Mouse (Mus musculus): ENCODE measurements around the gene Bivm. TPM values are rescaled to one million over a fixed set of nuclear protein-coding genes. Genes with fewer than 3 reads are reported as not detected.
A peak's percentile ranks its signal among the peaks of the same experiment; 100 is the strongest.

The Bivm gene
- polyA plus RNA-seq, 1 experiment from 2014 or later = 29.2 TPM

DNA sequence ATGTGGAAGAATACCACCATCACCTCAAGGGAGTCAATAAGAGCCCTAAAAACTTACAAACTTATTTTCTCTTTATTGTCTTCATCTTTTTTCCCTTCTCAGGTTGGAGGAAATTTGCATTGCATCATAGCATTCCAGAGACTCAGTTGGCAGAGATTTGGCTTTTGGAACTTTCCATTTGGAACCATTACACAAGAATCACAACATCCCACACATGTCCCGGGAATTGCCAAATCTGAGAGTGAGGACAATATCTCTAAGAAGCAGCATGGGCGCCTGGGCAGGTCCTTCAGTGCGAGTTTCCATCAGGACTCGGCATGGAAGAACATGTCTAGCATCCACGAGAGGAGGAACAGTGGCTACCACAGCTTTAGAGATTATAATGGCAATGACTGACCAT lies 24.0 kb downstream of the Bivm start:
- Histone ChIP-seq H3K4me3 (replicated peaks) (no peak overlapping the region), H3K36me3 (replicated peaks) (peaks cover 38% of the 10 kb centered on the region), H3K9ac (no peak overlapping the region), H3K4me2 (no peak overlapping the region), H3K27ac (no peak overlapping the region), H3K27me3 (no peaks in the 10 kb centered on the region), H3K4me1 (no peaks in the 10 kb centered on the region; the same call in 1 of the 2 replicates), H3K9me3 (no peaks in the 10 kb centered on the region)
- no peak for ATAC-seq (ENCODE audit: low FRiP score)
- 89% methylated on average over 5 of the region's 5 CpGs for WGBS

DNA sequence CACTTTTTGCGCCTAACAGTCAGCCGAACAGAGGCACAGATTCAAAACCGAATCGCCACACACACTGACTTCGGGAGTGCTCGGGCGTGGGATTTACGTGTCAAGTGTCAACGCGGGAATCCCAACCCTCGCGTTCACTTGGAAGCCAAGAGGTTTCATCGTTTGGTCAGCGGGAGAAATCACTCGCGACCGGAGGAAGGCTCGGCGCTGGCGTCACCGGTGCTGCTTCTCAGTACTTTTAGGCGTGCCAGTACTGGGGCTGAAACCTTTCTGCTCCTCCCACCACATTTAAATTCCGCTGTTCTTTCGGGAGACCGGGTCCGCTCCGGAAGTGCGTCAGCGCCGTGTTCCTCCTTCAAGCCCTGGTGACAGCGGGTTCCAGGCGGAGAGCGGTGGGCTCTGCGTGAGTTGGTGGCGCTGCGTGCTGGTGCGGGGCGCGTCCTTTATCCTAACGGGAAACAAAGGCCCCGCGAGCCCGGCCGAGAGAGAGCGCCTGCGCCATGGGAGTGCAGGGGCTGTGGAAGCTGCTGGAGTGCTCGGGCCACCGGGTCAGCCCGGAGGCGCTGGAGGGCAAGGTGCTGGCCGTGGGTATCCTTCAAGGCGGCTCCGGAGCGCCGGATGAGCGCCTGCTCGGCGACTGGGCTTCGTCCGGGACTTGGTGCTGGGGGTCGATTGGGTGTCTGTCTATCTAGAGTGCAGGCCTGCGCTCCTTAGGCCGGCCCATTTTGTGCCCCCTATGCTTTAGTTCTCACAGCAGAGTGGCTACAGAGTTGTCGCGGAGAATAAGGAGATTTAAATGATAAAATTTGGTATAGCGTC lies 29.0 kb downstream of the Bivm start, which contains the start of gene Ercc5:
Ercc5 (plus strand) TSS at position 182 of the 819 bp plus-strand sequence.
- WGBS = under 1% methylated on average over 66 of the region's 66 CpGs

DNA sequence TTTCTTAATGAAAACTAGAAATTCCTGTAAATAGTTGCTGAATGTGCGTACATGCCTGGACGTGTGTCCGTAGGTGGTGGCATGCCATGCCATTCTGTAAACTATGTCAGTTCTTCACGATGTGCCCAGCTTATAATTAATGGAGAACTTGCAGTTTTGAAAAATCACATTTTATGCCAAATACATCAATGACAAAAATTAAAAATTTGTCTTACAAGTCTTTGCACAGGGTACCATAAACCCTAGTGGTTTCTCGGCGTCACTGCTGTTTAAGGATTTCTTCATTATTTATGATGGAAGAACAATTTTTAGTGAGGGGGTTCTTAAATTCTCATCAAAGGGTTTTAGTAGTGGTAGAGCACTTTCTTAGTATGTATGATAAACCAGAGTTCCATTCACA lies 29.9 kb downstream of the Bivm start:
- Histone ChIP-seq H3K9me3 (no peaks in the 10 kb centered on the region), H3K36me3 (replicated peaks) (peaks cover 5% of the 10 kb centered on the region; the same call in 1 of the 2 replicates), H3K27me3 (no peaks in the 10 kb centered on the region), H3K9ac (peak overlapping the region; percentile 71), H3K4me1 (no peaks in the 10 kb centered on the region; the same call in 1 of the 2 replicates), H3K4me3 (replicated peaks) (peak overlapping the region; percentile 59), H3K27ac (no peak overlapping the region), H3K4me2 (peak overlapping the region; percentile 62)
- WGBS = 39% methylated on average over 6 of the region's 6 CpGs
- ATAC-seq (ENCODE audit: low FRiP score) = no peak

More for the DNA sequence above, 29.0 kb downstream of the Bivm start, which contains the start of gene Ercc5:
- peak within 1 kb of the TSS; percentile 97 for H3K27ac ChIP-seq
- no peaks in the 10 kb centered on the region for H3K9me3 ChIP-seq
- ATAC-seq (ENCODE audit: low FRiP score) = peak; percentile 96
- H3K9ac ChIP-seq = peak within 1 kb of the TSS; percentile 71
- H3K36me3 ChIP-seq (replicated peaks) = peaks cover 13% of the 10 kb centered on the region
- H3K27me3 ChIP-seq = no peaks in the 10 kb centered on the region
- peak within 1 kb of the TSS; percentile 59 for H3K4me3 ChIP-seq (replicated peaks)
- H3K4me1 ChIP-seq = no peaks in the 10 kb centered on the region; the same call in 1 of the 2 replicates
- H3K4me2 ChIP-seq = peak within 1 kb of the TSS; percentile 62

DNA sequence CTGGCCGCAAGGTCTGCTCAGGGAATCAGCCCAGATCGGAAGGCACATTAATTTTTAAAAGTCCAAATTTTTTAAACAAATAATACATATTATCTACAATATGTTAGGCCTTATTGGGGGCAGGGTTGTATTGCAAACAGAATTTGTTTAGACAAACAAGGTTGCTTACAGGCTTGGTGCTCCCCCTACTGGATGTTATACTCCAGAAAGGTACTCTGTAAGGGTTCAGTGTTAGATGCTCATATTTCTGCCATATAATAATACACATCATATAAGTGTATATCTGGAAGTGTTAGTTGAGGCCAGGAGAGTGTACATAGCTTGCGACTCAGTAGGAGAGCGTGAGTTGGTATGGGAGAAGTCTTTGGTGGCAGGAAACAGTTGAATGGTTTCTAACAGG lies 36.5 kb downstream of the Bivm start:
- H3K27me3 ChIP-seq = no peaks in the 10 kb centered on the region
- H3K9me3 ChIP-seq = no peaks in the 10 kb centered on the region
- H3K27ac ChIP-seq = no peak overlapping the region
- H3K36me3 ChIP-seq (replicated peaks) = peaks cover 30% of the 10 kb centered on the region
- no peak overlapping the region for H3K9ac ChIP-seq
- H3K4me2 ChIP-seq = no peak overlapping the region
- no peaks in the 10 kb centered on the region for H3K4me1 ChIP-seq
- no peak for ATAC-seq (ENCODE audit: low FRiP score)
- no peak overlapping the region for H3K4me3 ChIP-seq (replicated peaks)
- 99% methylated on average over 4 of the region's 4 CpGs for WGBS

DNA sequence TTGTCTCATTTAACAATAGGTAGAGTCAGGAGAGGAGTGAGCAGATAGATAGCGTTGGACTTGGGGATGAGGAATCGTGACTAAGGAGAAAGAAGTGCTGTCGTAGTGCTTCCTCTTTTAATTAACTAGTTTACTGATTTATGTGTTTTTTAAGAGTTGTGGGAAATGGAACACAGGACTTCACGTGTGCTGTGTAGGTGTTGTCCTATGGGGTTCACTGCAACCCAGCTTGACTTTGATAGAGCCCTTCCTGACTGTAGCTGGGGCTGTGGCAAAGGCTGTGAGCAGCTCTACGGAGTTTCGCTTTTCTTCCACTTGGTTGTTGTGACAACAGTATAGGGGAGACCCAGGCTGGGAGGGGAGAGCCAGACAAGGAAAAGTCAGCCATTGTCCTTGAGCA lies 39.6 kb downstream of the Bivm start:
- no peak overlapping the region for H3K27ac ChIP-seq
- 91% methylated on average over 6 of the region's 6 CpGs for WGBS
- H3K36me3 ChIP-seq (replicated peaks) = peaks cover 55% of the 10 kb centered on the region
- no peaks in the 10 kb centered on the region for H3K27me3 ChIP-seq
- H3K9me3 ChIP-seq = no peaks in the 10 kb centered on the region
- H3K4me1 ChIP-seq = no peaks in the 10 kb centered on the region
- no peak overlapping the region for H3K4me2 ChIP-seq
- ATAC-seq (ENCODE audit: low FRiP score) = no peak
- no peak overlapping the region for H3K4me3 ChIP-seq (replicated peaks)
- no peak overlapping the region for H3K9ac ChIP-seq

DNA sequence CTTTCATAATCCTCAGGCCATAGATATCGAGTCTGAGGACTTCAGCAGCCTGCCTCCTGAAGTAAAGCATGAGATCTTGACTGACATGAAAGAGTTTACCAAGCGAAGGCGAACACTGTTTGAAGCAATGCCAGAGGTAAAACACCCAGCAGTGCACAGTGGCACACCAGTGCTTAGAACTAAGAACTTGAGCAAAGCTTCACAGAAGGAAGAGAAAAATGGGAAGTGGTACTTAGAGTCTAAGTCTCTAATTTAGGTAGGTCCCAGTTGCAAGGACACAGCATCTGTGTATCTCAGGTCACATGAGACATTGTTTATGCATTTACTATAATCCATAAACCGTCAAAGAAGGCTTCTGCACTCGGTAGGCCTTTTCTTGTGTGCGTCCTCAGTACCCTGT lies 43.1 kb downstream of the Bivm start:
- ATAC-seq (ENCODE audit: low FRiP score) = no peak
- no peak overlapping the region for H3K27ac ChIP-seq
- H3K36me3 ChIP-seq (replicated peaks) = peaks cover 78% of the 10 kb centered on the region
- no peaks in the 10 kb centered on the region for H3K4me1 ChIP-seq
- no peaks in the 10 kb centered on the region for H3K27me3 ChIP-seq
- no peak overlapping the region for H3K4me2 ChIP-seq
- H3K9ac ChIP-seq = no peak overlapping the region
- no peaks in the 10 kb centered on the region for H3K9me3 ChIP-seq
- WGBS = 97% methylated on average over 6 of the region's 6 CpGs
- H3K4me3 ChIP-seq (replicated peaks) = no peak overlapping the region

DNA sequence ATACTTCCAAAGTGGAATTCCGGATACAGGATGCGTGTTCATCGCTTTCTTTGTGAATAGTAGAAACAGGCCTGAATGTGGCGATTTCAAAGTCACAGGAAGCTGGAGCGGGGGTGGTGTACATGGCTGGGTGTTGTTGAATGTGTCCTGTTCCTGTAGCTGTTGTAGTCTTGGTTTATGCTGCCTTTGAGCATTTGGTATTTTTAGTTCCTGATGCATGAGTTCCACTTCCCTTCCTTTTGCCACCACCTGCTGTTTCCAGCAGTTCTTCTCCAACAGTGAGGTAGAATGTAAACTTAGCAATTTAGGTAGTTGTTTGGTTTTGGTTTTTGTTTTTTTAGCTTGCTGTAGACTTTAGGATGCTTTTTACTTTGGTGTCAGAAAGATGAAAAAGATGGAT lies 43.6 kb downstream of the Bivm start:
- no peak overlapping the region for H3K27ac ChIP-seq
- H3K9ac ChIP-seq = no peak overlapping the region
- no peaks in the 10 kb centered on the region for H3K4me1 ChIP-seq
- H3K4me2 ChIP-seq = no peak overlapping the region
- no peaks in the 10 kb centered on the region for H3K9me3 ChIP-seq
- peaks cover 84% of the 10 kb centered on the region for H3K36me3 ChIP-seq (replicated peaks)
- no peak overlapping the region for H3K4me3 ChIP-seq (replicated peaks)
- ATAC-seq (ENCODE audit: low FRiP score) = no peak
- 95% methylated on average over 5 of the region's 5 CpGs for WGBS
- H3K27me3 ChIP-seq = no peaks in the 10 kb centered on the region

DNA sequence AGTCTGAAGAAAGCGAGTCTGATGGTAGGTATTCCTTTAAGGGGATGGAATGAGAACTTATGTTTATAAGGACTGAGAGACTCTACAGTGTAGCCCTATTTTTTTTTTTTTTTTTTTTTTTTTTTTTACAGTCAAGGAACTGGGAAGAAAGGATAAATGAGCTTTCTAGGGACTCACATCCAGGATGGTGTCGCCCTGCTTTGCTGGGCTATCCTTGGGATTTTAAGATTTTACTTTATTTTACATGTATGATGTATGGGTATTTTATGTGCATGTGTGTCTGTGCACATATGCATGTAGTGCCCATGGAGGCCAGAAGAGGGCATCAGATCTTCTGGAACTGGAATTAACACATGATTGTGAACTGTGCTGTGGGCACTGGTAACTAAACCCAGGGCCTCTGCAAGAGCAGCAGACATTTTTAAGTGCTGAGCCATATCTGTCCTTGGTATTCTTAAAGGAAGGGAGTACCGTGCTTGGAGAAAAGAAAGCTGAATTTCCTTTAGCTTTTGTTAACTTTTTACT lies 49.2 kb downstream of the Bivm start:
- H3K36me3 ChIP-seq (replicated peaks) = peaks cover 77% of the 10 kb centered on the region
- no peak overlapping the region for H3K9ac ChIP-seq
- no peak overlapping the region for H3K4me3 ChIP-seq (replicated peaks)
- H3K27ac ChIP-seq = no peak overlapping the region
- H3K9me3 ChIP-seq = peaks cover 11% of the 10 kb centered on the region
- no peak overlapping the region for H3K4me2 ChIP-seq
- WGBS = 98% methylated on average over 3 of the region's 3 CpGs
- no peaks in the 10 kb centered on the region for H3K27me3 ChIP-seq
- no peak for ATAC-seq (ENCODE audit: low FRiP score)
- H3K4me1 ChIP-seq = no peaks in the 10 kb centered on the region

DNA sequence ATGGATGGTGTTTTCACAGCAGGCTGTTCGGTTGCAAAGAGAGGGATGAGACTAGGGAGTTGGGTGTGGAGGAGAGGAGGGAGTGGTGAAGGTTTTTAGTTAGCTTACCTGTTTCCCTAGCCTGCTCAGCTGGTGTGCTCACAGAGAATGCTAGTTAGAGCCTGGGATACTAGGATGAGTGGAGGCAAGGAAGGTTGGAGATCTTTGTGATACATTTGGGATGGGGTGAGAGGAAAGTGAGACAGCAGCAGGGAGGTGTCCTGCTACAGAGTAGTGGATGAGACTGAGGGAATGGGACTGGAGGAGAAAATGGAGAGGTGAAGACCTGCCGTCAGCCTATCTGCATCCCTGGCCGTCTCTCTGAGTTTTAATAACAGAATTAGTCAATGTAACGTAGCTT lies 53.9 kb downstream of the Bivm start:
- Histone ChIP-seq H3K27me3 (no peaks in the 10 kb centered on the region), H3K4me3 (replicated peaks) (no peak overlapping the region), H3K36me3 (replicated peaks) (peaks cover 85% of the 10 kb centered on the region), H3K9ac (no peak overlapping the region), H3K27ac (no peak overlapping the region), H3K4me2 (no peak overlapping the region), H3K9me3 (peaks cover 11% of the 10 kb centered on the region), H3K4me1 (no peaks in the 10 kb centered on the region)
- 95% methylated on average over 4 of the region's 4 CpGs for WGBS
- no peak for ATAC-seq (ENCODE audit: low FRiP score)

DNA sequence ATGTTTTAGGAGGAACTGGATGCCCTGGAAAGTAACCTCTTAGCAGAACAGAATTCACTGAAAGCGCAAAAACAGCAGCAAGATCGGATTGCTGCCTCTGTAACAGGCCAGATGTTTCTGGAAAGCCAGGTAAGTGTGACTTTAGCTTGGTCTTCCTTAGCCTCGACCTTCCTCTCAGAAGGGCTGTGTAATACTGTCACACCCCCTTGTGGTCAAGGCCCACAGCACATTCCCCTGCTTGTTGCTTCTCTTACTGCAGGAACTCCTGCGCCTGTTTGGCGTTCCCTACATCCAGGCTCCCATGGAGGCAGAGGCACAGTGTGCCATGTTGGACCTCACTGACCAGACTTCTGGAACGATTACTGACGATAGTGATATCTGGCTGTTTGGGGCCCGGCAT lies 55.1 kb downstream of the Bivm start:
- Histone ChIP-seq H3K36me3 (replicated peaks) (peaks cover 86% of the 10 kb centered on the region), H3K27ac (no peak overlapping the region), H3K27me3 (no peaks in the 10 kb centered on the region), H3K4me1 (no peaks in the 10 kb centered on the region), H3K4me2 (no peak overlapping the region), H3K9ac (no peak overlapping the region), H3K9me3 (peaks cover 11% of the 10 kb centered on the region), H3K4me3 (replicated peaks) (no peak overlapping the region)
- WGBS = 91% methylated on average over 8 of the region's 8 CpGs
- ATAC-seq (ENCODE audit: low FRiP score) = no peak

DNA sequence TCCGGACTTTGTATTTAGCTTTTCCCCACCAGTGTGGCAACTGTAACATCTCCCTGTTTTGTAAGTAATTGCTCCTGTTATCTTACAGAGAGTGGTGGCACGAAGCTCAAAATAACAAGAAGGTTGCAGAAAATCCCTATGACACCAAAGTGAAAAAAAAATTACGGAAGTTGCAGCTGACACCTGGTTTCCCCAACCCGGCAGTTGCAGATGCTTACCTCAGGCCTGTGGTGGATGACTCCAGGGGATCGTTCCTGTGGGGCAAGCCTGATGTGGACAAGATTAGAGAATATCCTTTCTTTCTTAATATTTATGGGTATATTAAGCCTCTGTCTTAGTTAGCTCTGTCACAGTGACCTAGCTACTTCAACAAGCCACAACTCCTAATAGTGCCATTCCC lies 59.3 kb downstream of the Bivm start:
- no peaks in the 10 kb centered on the region for H3K27me3 ChIP-seq
- WGBS = 97% methylated on average over 5 of the region's 5 CpGs
- no peak overlapping the region for H3K4me2 ChIP-seq
- no peaks in the 10 kb centered on the region for H3K9me3 ChIP-seq
- peaks cover 78% of the 10 kb centered on the region for H3K36me3 ChIP-seq (replicated peaks)
- no peak for ATAC-seq (ENCODE audit: low FRiP score)
- H3K27ac ChIP-seq = no peak overlapping the region
- no peak overlapping the region for H3K9ac ChIP-seq
- no peak overlapping the region for H3K4me3 ChIP-seq (replicated peaks)
- H3K4me1 ChIP-seq = no peaks in the 10 kb centered on the region

DNA sequence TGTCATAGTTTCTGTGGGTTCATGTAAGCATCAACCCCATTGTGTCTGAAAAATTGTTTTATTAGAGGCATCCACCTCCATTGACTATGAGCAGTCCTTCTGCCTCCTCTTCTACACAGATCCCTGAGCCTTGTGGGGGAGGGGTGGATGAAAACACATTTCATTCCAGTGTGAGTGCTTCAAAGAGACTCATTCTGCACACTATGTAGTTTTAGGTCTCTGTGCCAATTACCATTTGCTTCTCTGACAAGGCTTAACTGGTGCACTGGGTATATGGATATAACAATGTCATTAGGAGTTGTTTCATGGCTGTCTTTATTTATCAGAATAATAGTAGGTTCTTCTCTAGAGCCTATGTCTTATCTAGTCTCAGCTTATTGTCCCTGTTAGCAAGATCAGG lies 67.6 kb downstream of the Bivm start:
- H3K9me3 ChIP-seq = no peaks in the 10 kb centered on the region
- H3K27me3 ChIP-seq = no peaks in the 10 kb centered on the region
- no peak overlapping the region for H3K4me2 ChIP-seq
- no peak overlapping the region for H3K27ac ChIP-seq
- H3K9ac ChIP-seq = no peak overlapping the region
- peaks cover 9% of the 10 kb centered on the region for H3K36me3 ChIP-seq (replicated peaks)
- no peak overlapping the region for H3K4me3 ChIP-seq (replicated peaks)
- no peaks in the 10 kb centered on the region for H3K4me1 ChIP-seq
- no peak for ATAC-seq (ENCODE audit: low FRiP score)

Measured in forebrain, embryonic 12.5 days (tissue).